Mouse (Mus musculus): ENCODE measurements around the gene Bmp2k. TPM values are rescaled to one million over a fixed set of nuclear protein-coding genes. Genes with fewer than 3 reads are reported as not detected.
"Not testable (repeated sequence)": the region's sequence is repeated elsewhere in the genome, so short reads cannot be mapped to it uniquely, and the experiment has no call there.

Bmp2k gene
- polyA plus RNA-seq, 2 experiments, result 14.0 to 30.2 TPM

GRCm38 (mm10) chr5:97004178-97005030, 6.9 kb downstream of the Bmp2k start:
- peak overlapping the region; percentile 85 for H3K4me2 ChIP-seq (ENCODE audit: low read depth)
- peak overlapping the region; percentile 46 for H3K9ac ChIP-seq (replicated peaks)
- H3K27me3 ChIP-seq (ENCODE audit: control insufficient read depth, insufficient read depth, low read length), result no peaks in the 10 kb centered on the region
- H3K9me3 ChIP-seq (ENCODE audit: control insufficient read depth, low read length), result no peaks in the 10 kb centered on the region
- DNase-seq (ENCODE audit: low read depth in 3 of 3, low spot score in 3 of 3), result no peak
- H3K4me1 ChIP-seq (replicated peaks; ENCODE audit: control insufficient read depth in 2 of 2, insufficient read depth in 2 of 2, low read length in 1 of 2), result peaks cover 79 to 92% of the 10 kb centered on the region in 2 experiments
- WGBS (ENCODE audit: insufficient replicate concordance), result 60% methylated on average over 23 of the region's 23 CpGs
- TF ChIP-seq EP300 (IDR thresholded peaks at IDR 0.05; ENCODE audit: low read depth), result no peak
- TF ChIP-seq CTCF (IDR thresholded peaks at IDR 0.05; ENCODE audit: low read depth), result no peak
- peak overlapping the region; percentile 28 to 40; a peak in 3 of 4 replicates for H3K4me3 ChIP-seq (ENCODE audit: insufficient read depth in 1 of 2, low read depth in 2 of 2, low read length in 2 of 2)
- ATAC-seq (ENCODE audit: insufficient read depth), result no peak
- H3K27ac ChIP-seq, result peak overlapping the region; percentile 0
- H3K36me3 ChIP-seq (replicated peaks; ENCODE audit: control insufficient read depth, insufficient read depth, low read depth), result peaks cover 29% of the 10 kb centered on the region

- no peak for DNase-seq (ENCODE audit: low read depth in 3 of 3, low spot score in 3 of 3)
- no peaks in the 10 kb centered on the region for H3K9me3 ChIP-seq (ENCODE audit: control insufficient read depth, low read length)
- H3K9ac ChIP-seq (replicated peaks), result peak overlapping the region; percentile 60
- H3K27me3 ChIP-seq (ENCODE audit: control insufficient read depth, insufficient read depth, low read length), result no peaks in the 10 kb centered on the region
- peaks cover 17% of the 10 kb centered on the region for H3K36me3 ChIP-seq (replicated peaks; ENCODE audit: control insufficient read depth, insufficient read depth, low read depth)
- no peak for ATAC-seq (ENCODE audit: insufficient read depth)
- peaks cover 80 to 92% of the 10 kb centered on the region in 2 experiments for H3K4me1 ChIP-seq (replicated peaks; ENCODE audit: control insufficient read depth in 2 of 2, insufficient read depth in 2 of 2, low read length in 1 of 2)
- 75% methylated on average over 2 of the region's 2 CpGs for WGBS (ENCODE audit: insufficient replicate concordance)
- H3K4me2 ChIP-seq (ENCODE audit: low read depth), result peak overlapping the region; percentile 85
- peak overlapping the region; percentile 78 for H3K27ac ChIP-seq
- TF ChIP-seq EP300 (IDR thresholded peaks at IDR 0.05; ENCODE audit: low read depth), result no peak
- TF ChIP-seq CTCF (IDR thresholded peaks at IDR 0.05; ENCODE audit: low read depth), result no peak
- H3K4me3 ChIP-seq (ENCODE audit: insufficient read depth in 1 of 2, low read depth in 2 of 2, low read length in 2 of 2), result peak overlapping the region in 1 of 2 experiments; percentile 23; a peak in 2 of 4 replicates
Observed at GRCm38 (mm10) chr5:97005891-97006290, 8.4 kb downstream of the Bmp2k start.

GRCm38 (mm10) chr5:97006929-97007328, 9.4 kb downstream of the Bmp2k start:
- no peak; the same call in 1 of the 2 replicates for TF ChIP-seq CTCF (IDR thresholded peaks at IDR 0.05; ENCODE audit: low read depth)
- TF ChIP-seq EP300 (IDR thresholded peaks at IDR 0.05; ENCODE audit: low read depth), result no peak
- DNase-seq (ENCODE audit: low read depth in 3 of 3, low spot score in 3 of 3), result no peak
- Histone ChIP-seq H3K4me3 (ENCODE audit: insufficient read depth in 1 of 2, low read depth in 2 of 2, low read length in 2 of 2) (peak overlapping the region; percentile 3 to 23; a peak in 3 of 4 replicates), H3K27ac (peak overlapping the region; percentile 78), H3K27me3 (ENCODE audit: control insufficient read depth, insufficient read depth, low read length) (no peaks in the 10 kb centered on the region), H3K36me3 (replicated peaks; ENCODE audit: control insufficient read depth, insufficient read depth, low read depth) (peaks cover 9% of the 10 kb centered on the region), H3K9ac (replicated peaks) (peak overlapping the region; percentile 61), H3K4me1 (replicated peaks; ENCODE audit: control insufficient read depth in 2 of 2, insufficient read depth in 2 of 2, low read length in 1 of 2) (peaks cover 74 to 87% of the 10 kb centered on the region in 2 experiments), H3K9me3 (ENCODE audit: control insufficient read depth, low read length) (no peaks in the 10 kb centered on the region), H3K4me2 (ENCODE audit: low read depth) (peak overlapping the region; percentile 85)
- WGBS (ENCODE audit: insufficient replicate concordance), result 46% methylated on average over 3 of the region's 3 CpGs
- 0 out of 2 replicates have a peak, but pooled peaks have one; percentile 8 for ATAC-seq (ENCODE audit: insufficient read depth)

GRCm38 (mm10) chr5:97007496-97007895, 10.0 kb downstream of the Bmp2k start:
- 11% methylated on average over 3 of the region's 3 CpGs for WGBS (ENCODE audit: insufficient replicate concordance)
- H3K9me3 ChIP-seq (ENCODE audit: control insufficient read depth, low read length), result no peaks in the 10 kb centered on the region
- peak overlapping the region; percentile 40; the same call in 1 of the 2 replicates for H3K9ac ChIP-seq (replicated peaks)
- H3K27ac ChIP-seq, result peak overlapping the region; percentile 78
- H3K36me3 ChIP-seq (replicated peaks; ENCODE audit: control insufficient read depth, insufficient read depth, low read depth), result peaks cover 6% of the 10 kb centered on the region
- no peaks in the 10 kb centered on the region for H3K27me3 ChIP-seq (ENCODE audit: control insufficient read depth, insufficient read depth, low read length)
- ATAC-seq (ENCODE audit: insufficient read depth), result peak; percentile 83
- peaks cover 70 to 84% of the 10 kb centered on the region in 2 experiments for H3K4me1 ChIP-seq (replicated peaks; ENCODE audit: control insufficient read depth in 2 of 2, insufficient read depth in 2 of 2, low read length in 1 of 2)
- peak overlapping the region; percentile 23 to 40 for H3K4me3 ChIP-seq (ENCODE audit: insufficient read depth in 1 of 2, low read depth in 2 of 2, low read length in 2 of 2)
- peak; percentile 55; the same call in 1 of the 2 replicates for TF ChIP-seq EP300 (IDR thresholded peaks at IDR 0.05; ENCODE audit: low read depth)
- no peak for TF ChIP-seq CTCF (IDR thresholded peaks at IDR 0.05; ENCODE audit: low read depth)
- H3K4me2 ChIP-seq (ENCODE audit: low read depth), result peak overlapping the region; percentile 85
- peak; percentile 65 to 72 (median 71) for DNase-seq (ENCODE audit: low read depth in 3 of 3, low spot score in 3 of 3)

- Histone ChIP-seq H3K4me2 (ENCODE audit: low read depth) (peak overlapping the region; percentile 85), H3K27ac (peak overlapping the region; percentile 84), H3K4me1 (replicated peaks; ENCODE audit: control insufficient read depth in 2 of 2, insufficient read depth in 2 of 2, low read length in 1 of 2) (peaks cover 67 to 71% of the 10 kb centered on the region in 2 experiments), H3K36me3 (replicated peaks; ENCODE audit: control insufficient read depth, insufficient read depth, low read depth) (peaks cover 12% of the 10 kb centered on the region), H3K9ac (replicated peaks) (peak overlapping the region; percentile 52), H3K4me3 (ENCODE audit: insufficient read depth in 1 of 2, low read depth in 2 of 2, low read length in 2 of 2) (peak overlapping the region; percentile 26 to 45; a peak in 3 of 4 replicates)
- DNase-seq (ENCODE audit: low read depth in 3 of 3, low spot score in 3 of 3); ATAC-seq (ENCODE audit: insufficient read depth); H3K27me3 ChIP-seq (ENCODE audit: control insufficient read depth, insufficient read depth, low read length); H3K9me3 ChIP-seq (ENCODE audit: control insufficient read depth, low read length): not testable (repeated sequence)
- WGBS (ENCODE audit: insufficient replicate concordance), result 52% methylated on average over 10 of the region's 10 CpGs
Observed at GRCm38 (mm10) chr5:97009140-97009539, 11.7 kb downstream of the Bmp2k start.
